Mouse (Mus musculus) liver (tissue): ENCODE data around the gene Ttc27.
A peak's percentile ranks its signal among the peaks of the same experiment; 100 is the strongest.

Experiments
- DNase-seq: peaks from one replicate; pipeline ENCODE4 v3.0.0-alpha.2; 2020; ENCODE audit warnings: mixed read lengths

Ttc27 gene

DNA sequence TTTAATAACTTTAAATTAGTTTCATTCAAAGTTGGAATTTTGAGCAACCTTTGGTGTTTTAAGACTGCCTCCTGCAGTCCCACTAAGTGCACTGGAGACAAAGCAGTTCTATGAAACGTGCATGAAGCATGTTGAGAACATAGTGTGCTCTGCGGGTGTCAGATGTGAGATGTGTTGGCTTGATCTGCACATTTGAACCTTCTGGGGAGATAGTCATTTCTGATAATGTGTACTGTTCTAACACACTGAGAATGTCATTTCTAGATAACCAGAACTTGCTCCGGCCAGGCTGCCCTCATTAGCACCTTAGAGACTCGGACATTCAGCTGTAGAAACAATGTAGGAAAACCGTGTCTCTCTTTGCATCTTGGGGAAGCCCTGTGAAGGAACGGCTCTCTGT, 126.0 kb downstream of the Ttc27 start:
- DNase-seq, result no peak

DNA sequence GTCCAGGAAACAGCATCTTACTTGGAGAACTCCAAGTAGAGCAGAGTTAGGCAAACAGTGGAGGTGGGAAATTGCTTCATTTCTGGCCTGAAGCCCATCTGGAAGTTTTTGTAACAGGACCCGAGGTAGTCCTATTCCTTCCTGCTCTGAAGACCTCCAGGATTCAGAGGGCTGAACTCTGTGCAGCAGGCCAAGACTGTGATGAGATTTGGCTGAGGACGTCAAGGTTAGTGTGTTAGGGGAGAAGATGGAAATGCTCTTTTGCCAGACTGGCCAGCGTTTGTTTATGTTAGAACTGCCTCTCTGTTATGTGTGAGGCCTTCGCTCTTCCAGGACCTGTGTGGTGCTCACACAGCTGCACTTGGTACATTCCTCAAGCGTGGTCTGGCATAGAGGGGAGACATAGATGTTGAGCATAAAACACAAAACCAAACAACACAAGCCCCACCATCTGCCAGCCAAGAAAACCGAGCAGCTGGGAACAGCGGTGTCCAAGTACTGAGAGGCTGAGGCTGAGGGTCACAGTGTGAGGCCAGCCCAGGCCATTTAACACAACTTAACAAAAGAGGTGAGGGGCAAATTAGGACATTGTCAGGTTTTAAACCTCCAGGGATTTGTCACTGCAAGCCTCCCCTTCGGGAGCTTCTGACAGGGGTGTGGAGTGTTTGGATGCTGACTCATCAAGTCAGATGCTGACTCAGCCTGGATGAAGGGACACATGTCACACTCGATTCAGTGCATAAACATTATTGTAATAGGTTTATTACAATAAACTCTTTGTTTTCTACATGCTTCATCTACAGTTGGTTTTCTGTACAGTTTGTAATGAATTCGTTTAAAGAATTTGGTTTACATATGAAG, 128.7 kb downstream of the Ttc27 start:
- peak; percentile 60 for DNase-seq

- no peak for DNase-seq
Measured at GRCm38 (mm10) chr17:74850216-74850615, 132.7 kb downstream of the Ttc27 start.

GRCm38 (mm10) chr17:74859298-74859697, 141.8 kb downstream of the Ttc27 start:
- DNase-seq, result no peak

DNA sequence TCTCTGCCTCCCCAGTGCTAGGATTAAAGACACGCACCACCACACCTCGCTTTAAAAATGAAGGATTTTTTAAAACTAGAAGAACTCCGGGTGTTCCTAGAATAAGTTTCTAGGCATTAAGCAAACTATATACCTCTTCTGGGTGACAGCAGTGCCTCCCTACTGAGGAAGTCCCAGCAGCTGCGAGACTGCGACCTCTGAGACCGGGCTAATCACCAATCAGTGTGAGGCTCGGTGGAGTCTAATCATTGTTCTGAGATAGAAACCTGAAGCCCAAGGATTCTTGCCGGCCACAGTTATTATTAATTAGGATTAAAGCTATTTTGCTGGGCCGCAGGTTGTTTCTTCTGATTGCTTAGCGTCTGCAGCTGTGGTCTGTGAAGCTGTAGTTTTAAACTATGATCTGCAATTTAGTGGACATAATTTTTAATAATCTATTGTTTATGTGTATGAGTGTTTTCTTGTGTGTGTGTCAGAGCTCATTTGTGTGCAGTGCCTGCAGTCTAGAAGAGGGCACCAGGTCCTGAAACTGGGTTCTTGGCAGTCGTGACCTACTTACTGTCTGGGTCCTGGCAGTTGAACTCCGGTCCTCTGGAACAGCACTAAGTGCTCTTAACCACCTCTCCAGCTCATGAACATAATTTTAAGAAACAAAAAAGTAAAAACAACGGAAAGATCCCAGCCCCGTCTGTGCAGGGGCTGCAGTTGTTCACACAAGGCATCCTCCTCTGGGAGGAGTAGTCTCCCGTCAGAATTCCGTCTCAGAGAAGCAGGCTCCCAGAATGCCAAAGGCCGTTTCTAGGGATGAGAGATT, 142.9 kb downstream of the Ttc27 start:
- DNase-seq, result no peak

DNA sequence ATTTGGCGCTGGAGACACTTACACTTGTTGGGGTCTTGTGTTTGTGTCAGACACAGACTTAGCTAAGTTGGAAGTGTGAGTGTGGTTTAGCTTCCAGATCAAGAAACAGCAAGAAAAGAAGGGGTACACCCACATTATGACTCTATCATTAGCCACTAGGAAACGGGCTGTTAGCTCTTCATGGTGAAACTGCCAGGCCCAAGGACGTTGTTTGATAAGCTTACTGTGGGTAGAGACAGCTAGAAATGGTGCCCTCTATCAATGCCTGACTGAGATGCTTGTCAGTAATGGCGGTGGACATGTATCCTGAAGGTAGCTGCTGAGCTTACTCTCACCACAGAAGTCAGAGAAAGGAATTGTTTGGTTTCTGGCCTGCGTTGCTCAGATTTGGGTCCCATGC, 146.3 kb downstream of the Ttc27 start:
- peak; percentile 23 for DNase-seq

DNA sequence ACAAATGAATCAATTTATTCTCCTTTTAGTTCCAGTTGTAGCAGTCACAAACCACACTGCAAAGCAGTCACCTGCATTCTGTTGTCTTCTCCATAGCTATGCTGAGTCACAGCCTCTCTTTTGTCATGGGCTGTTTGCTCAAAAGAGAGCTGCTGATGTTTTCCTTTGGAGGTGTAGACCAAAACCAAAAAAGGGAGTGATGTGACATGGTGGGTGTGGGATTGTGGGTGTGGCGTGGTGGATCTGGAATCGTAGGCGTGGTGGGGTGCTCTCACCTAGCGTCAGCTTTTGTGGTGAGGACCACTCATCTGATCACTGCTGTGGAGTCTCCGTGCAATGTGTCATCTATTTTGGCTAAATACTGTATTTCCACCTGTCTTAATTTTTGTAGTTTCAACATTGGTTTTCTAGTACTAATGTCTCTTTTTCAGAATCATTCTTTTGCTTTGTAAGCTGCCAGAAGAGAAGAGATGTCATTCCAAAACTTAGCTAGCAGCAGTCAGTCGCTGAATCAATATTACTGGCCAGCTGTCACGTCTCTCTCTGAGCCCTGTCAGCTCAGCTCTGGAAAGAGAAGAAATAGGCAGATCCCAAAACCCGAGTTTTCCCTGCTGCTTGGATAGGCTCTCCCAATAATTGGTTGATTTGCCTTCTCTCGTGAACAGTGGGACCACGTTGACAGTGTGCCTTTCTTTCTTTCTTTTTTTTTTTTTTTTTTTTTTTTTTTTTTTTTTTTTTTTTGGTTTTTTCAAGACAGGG, 147.4 kb downstream of the Ttc27 start:
- no peak for DNase-seq

- no peak for DNase-seq
Measured at GRCm38 (mm10) chr17:74865694-74866564, 148.4 kb downstream of the Ttc27 start.

DNA sequence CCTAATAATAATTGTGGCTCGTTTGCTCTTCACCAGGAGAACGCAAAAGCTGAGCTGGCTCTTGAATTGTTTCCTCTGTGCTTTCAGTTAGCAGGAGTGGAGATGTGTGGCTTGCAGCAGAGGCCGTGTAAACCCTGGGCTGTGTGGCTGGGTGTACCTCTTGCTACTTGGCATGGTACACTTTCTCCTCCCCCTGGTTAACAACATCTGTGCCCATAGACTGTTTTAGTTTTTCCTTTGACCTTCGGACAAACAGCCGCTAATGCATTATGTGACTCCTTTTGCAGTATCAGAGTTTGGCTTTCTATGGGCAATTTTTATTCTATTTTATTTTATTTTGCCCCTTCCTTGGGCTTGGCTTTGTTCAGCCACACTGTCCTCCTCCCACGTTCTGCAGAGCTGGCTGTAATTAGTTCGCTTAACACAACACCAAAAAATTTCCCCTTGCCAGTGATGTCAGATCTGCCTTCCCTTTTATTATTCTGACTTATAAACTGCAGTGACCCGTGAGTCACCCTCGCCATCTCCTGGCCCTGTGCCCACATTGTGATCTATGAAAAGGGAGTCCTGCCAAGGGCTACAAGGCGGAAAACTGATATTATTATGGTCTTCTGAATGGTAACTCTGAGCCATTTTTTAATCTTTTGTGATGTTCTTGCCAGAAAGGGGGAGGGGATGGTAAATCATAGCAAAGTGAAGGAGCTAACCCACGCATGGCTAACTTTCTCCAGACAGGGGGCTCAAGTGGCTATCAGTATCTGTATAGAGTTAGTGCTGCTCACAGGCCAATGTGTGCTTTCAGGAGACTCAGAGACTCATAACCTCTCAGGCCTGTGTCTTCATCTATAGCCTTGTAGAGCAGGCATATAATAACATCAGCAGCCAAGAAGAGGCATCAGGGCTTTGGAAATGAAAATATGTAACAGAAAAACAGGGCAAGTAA, 149.3 kb downstream of the Ttc27 start:
- DNase-seq, result peak; percentile 54

- peak; percentile 30 for DNase-seq
Measured at GRCm38 (mm10) chr17:74868185-74868907, 150.8 kb downstream of the Ttc27 start.

GRCm38 (mm10) chr17:74869556-74869955, 152.0 kb downstream of the Ttc27 start:
- no peak for DNase-seq

DNA sequence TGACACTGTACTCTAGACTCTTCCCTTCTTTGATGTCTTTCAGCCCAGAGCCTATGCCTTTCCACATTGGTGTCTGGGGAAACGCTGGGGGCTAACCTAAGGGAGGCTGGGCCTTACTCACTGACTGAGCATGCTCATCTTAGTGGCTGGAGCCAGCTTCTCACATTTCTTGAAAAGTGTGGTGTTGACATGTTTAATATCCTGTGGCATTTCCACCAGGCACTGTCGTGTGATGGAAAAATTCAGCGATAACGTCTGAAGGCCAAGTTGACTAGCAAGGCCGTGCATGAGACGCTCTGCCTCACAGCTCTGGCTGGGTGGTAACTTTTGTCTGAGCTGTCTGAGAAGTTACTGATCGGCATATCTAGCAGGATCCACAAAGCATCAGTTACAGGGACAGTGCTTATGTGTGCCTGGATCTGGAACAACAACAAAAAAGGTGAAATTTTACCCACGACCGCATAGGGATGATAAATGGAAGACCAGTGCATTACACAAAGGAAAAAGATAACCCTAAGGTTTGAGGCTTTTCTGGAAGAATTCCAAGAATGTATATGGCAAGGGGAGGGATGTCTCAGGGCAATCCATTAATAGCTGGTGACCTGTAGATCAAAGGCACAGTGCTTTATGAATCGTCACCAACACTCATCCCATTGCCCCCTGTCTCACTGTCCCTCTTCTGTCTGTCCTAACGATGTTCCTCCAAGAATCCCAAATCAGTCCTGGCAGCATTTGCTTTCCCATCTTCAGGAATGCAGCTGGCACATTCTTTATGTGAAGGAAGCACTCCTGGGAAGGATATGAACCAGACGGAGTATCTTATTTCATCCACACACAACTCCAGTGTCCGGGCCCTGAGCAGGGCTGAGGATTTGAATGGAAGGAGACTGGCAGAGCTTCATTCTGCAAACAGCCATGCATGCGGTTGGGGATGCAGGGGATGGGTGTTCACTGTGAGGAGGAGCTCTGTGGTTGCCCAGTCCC, 152.9 kb downstream of the Ttc27 start:
- DNase-seq, result no peak

DNA sequence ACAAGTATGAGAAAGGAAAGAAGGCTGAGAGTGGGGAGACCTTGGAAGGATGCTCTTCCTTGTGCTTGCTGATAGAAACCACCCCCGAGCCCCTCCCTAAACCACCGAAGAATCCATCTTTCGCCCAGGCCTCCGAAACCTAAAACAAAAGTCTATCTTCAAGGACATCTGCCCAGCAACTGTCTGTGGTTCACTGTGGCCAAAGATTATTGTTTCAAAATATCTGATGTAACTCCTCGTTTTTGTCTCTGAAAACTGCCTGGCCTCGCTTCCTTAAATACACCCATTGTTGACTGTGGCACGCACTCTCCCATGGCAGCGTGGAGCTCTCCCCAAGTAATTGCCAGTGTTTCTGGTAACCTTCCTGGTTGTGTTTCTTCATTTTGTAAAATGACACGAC, 155.0 kb downstream of the Ttc27 start:
- DNase-seq, result peak; percentile 54

- DNase-seq, result no peak
Measured at GRCm38 (mm10) chr17:74873756-74874155, 156.2 kb downstream of the Ttc27 start.

GRCm38 (mm10) chr17:74875740-74876139, 158.2 kb downstream of the Ttc27 start:
- DNase-seq, result no peak

DNA sequence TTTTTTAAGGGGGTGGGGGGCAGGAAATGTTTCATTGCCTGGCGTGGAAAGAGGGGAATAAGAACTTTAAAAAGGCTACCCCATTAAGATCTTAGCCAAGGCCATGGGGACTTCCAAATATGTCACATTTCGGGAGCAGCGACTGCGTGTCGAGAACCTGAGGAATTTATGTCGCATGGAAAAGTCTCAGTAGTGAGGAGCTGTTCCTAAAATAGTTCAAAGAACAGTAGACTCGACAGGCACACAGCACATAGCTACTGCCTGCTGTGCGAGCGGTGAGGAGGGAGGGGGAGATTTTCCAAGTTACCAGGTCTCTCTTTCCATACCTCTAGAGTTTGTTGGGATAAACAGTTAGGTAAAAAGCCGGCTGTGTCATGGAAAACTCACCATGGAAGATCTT, 159.4 kb downstream of the Ttc27 start:
- no peak for DNase-seq

GRCm38 (mm10) chr17:74879768-74880167, 162.2 kb downstream of the Ttc27 start:
- no peak for DNase-seq

DNA sequence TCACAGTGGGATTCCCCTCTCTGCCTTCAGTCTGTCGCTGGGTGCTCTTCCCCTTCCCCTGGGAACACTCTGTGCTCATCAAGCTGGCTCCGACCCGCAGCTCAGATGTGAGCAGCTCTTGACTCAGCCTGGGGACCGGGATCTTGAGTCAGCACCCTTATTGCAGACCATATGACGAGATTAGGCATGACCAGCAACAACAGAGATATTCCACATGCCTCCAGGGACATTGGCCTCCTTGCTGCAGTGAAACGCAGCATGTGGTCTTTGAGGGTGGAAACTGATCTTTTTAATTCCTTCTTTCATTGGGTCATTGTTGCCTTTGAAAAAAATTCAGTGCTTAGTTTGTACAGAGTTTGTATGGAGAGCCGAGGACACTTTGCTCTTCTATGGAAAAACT, 169.5 kb downstream of the Ttc27 start:
- DNase-seq, result no peak
